Mouse (Mus musculus) cerebellum, postnatal 14 days (tissue): ENCODE measurements around the gene Foxc2.

ENCODE experiments used
- DNase-seq, 2 experiments: peaks; one replicate each; pipeline ENCODE4 v3.0.0; 2021; ENCODE audit warnings: mixed read lengths in 2 of 2

The Foxc2 gene

DNA sequence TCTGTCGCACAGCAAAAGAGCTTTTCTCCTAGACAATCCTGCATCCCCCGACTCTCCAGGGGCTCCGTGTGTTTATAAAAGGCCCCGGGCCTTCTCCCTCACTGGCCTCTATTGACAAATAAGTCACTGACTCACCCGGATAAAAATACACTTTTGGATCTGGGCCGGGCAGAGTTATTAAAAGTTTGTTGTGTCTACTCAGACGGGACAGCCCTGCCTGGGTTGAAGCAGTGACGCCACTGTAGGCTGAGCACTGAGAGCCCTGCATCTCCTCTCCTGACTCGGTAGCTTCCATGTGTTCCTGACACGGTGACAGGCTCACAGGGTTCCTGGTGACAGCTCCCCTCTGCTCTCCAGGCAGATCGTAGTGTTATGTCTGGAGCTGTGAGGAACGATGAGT, 36.4 kb downstream of the Foxc2 start:
- DNase-seq: no peak

DNA sequence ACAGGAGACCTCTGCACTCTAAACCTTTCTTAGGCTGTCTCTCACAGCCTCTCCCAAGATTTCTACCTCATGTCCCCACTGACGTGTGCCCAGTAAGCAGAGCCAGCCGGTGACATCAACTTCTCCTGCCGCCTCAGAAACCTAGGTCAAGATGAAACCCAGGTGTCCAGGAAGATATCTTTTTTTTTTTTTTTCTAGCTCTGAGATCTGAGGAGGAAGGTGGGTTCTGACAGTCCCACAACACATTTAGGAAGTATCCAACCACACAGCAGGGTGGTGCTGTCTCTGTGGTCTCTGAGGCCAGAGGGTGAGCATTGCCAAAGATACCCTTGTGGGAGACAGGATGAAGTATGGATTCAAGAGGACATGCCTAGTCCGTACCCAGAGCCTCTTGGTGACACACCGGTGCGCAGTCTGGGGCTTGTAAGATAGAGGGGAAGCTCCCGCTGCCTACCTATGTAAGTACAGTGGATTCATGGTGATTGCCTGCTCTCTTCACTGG, 41.1 kb downstream of the Foxc2 start:
- no peak for DNase-seq

- no peak for DNase-seq
Measured at GRCm38 (mm10) chr8:121158812-121159211, 42.8 kb downstream of the Foxc2 start.

- DNase-seq: no peak
Measured at GRCm38 (mm10) chr8:121161437-121161836, 45.5 kb downstream of the Foxc2 start.

GRCm38 (mm10) chr8:121162413-121162812, 46.4 kb downstream of the Foxc2 start:
- DNase-seq: no peak

GRCm38 (mm10) chr8:121162906-121163695, 47.1 kb downstream of the Foxc2 start:
- DNase-seq: no peak

- no peak for DNase-seq
Measured at GRCm38 (mm10) chr8:121164017-121164469, 48.1 kb downstream of the Foxc2 start.

DNA sequence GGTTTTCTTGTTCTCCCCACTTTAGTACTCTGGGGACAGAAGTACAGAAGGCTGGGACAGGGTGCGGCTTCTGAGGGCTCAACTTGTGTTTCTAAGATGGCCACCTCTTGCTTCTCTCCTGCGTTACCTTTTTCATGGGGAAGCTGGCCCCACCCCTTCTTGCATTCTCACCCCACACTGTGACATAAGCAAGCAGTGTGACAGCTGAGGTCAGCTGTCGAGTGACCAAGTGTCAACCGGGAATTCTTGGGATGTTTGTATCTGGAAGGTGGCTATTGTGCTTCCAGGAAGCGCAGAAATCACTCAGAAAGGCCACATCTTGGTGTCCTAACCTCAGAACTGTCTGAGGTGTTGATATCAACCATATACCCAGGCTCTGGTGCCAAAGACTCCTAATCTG, 52.1 kb downstream of the Foxc2 start:
- no peak for DNase-seq
